Mouse (Mus musculus): ENCODE results near the gene B3gnt3. TPM values are rescaled to one million over a fixed set of nuclear protein-coding genes. Genes with fewer than 3 reads are reported as not detected.

Gene B3gnt3
- 0.76 and 1.4 TPM in 2 replicates for polyA plus RNA-seq (2012)

GRCm38 (mm10) chr8:71701414-71702086 is at the start of gene B3gnt3:
TSS of gene B3gnt3 (minus strand) at chr8:71701789.

GRCm38 (mm10) chr8:71725122-71725924 is 23.7 kb upstream of the B3gnt3 start, which contains the start of gene Fcho1:
TSS of gene Fcho1 (minus strand) at chr8:71725716.

GRCm38 (mm10) chr8:71689028-71689427 is 12.6 kb downstream of the B3gnt3 start, which contains the start of gene Insl3:
TSS of gene Insl3 (plus strand) at chr8:71689214.

GRCm38 (mm10) chr8:71676020-71676741 is 25.4 kb downstream of the B3gnt3 start, which contains the start of gene Jak3:
TSS of gene Jak3 (plus strand) at chr8:71676296.

GRCm38 (mm10) chr8:71671549-71671965 is 30.0 kb downstream of the B3gnt3 start, which contains the start of gene Unc13a:
TSS of gene Unc13a (minus strand) at chr8:71671757.

Other genes starting within 250 kb of the B3gnt3 start
- gene Abhd8, start 238.1 kb downstream of the B3gnt3 start, polyA plus RNA-seq (2012): 39.6 and 48.5 TPM in 2 replicates
- 195 and 205 TPM in 2 replicates for gene Mrpl34, start 236.8 kb downstream of the B3gnt3 start, polyA plus RNA-seq (2012)
- gene Dda1, start 232.6 kb downstream of the B3gnt3 start, polyA plus RNA-seq (2012): 224 and 225 TPM in 2 replicates
- 10.6 and 17.2 TPM in 2 replicates for gene Ano8, start 215.8 kb downstream of the B3gnt3 start, polyA plus RNA-seq (2012)
- gene Gtpbp3, start 213.7 kb downstream of the B3gnt3 start, polyA plus RNA-seq (2012): 34.8 and 36.4 TPM in 2 replicates
- gene Plvap, start 190.0 kb downstream of the B3gnt3 start, polyA plus RNA-seq (2012): 12.9 and 16.5 TPM in 2 replicates
- not detected in 2 replicates for gene Ccdc194, start 176.1 kb downstream of the B3gnt3 start, polyA plus RNA-seq (2012)
- gene Bst2, start 164.3 kb downstream of the B3gnt3 start, polyA plus RNA-seq (2012): 250 and 257 TPM in 2 replicates
- 174 and 201 TPM in 2 replicates for gene Mvb12a, start 158.9 kb downstream of the B3gnt3 start, polyA plus RNA-seq (2012)
- gene Tmem221, start 142.9 kb downstream of the B3gnt3 start, polyA plus RNA-seq (2012): 0.32 and 0.37 TPM in 2 replicates
- not detected in 2 replicates for gene Nxnl1, start 135.2 kb downstream of the B3gnt3 start, polyA plus RNA-seq (2012)
- gene Slc27a1, start 132.9 kb downstream of the B3gnt3 start, polyA plus RNA-seq (2012): 12.6 and 18.3 TPM in 2 replicates
- gene Pgls, start 109.6 kb downstream of the B3gnt3 start, polyA plus RNA-seq (2012): 408 and 426 TPM in 2 replicates
- 14.0 and 18.2 TPM in 2 replicates for gene Fam129c, start 104.1 kb downstream of the B3gnt3 start, polyA plus RNA-seq (2012)
- gene Colgalt1, start 90.8 kb downstream of the B3gnt3 start, polyA plus RNA-seq (2012): 59.2 and 64.3 TPM in 2 replicates
- gene Unc13a, start 30.0 kb downstream of the B3gnt3 start, polyA plus RNA-seq (2012): 0.64 and 1.7 TPM in 2 replicates
- 93.6 and 114 TPM in 2 replicates for gene Jak3, start 25.5 kb downstream of the B3gnt3 start, polyA plus RNA-seq (2012)
- gene Insl3, start 12.6 kb downstream of the B3gnt3 start, polyA plus RNA-seq (2012): 49.6 and 68.7 TPM in 2 replicates
- 421 and 422 TPM in 2 replicates for gene Fcho1, start 23.9 kb upstream of the B3gnt3 start, polyA plus RNA-seq (2012)
- 0.29 and 0.89 TPM in 2 replicates for gene Zfp709, start 180.2 kb upstream of the B3gnt3 start, polyA plus RNA-seq (2012)
- gene Zfp882, start 206.8 kb upstream of the B3gnt3 start, polyA plus RNA-seq (2012): 0.11 and 0.16 TPM in 2 replicates
- gene Zfp617, start 206.8 kb upstream of the B3gnt3 start, polyA plus RNA-seq (2012): 0.65 and 1.5 TPM in 2 replicates
- 0.40 and 0.98 TPM in 2 replicates for gene Zfp961, start 249.2 kb upstream of the B3gnt3 start, polyA plus RNA-seq (2012)